Mouse (Mus musculus): ENCODE data around the gene Ly6c1.
"Not testable (repeated sequence)": the region's sequence is repeated elsewhere in the genome, so short reads cannot be mapped to it uniquely, and the experiment has no call there.

Ly6c1 gene

DNA sequence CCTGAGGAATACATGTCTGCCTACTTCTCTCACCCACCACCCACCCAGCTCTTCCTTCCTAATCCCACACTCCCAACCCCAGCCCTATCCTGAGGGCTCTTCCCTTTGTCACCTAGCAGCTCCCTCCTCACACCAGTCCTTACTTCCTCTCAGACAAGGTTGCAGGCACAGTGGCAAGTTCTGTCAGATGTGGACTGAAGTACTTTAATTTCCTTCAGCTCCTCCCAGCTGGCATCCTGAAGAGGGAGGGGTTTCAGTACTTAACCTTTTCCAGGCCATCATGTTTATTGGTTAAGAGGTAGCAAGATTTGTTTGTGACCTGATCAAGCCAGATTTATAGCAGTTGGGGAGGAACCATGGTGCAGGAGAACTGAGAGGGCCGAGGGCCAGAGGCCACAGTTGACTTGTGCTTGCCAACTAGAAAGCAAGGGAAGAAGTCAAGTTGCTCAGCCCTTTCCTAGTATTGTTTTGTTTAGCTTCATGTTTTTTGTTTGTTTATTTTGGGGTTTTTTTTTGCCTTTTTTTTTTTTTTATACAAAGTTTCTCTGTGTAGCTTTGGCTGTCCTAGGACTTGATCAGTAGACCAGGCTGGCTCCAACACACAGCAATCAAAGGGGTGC, at the start of gene Ly6c1:
Gene Ly6c1 (minus strand): TSS at position 189 of the 620 bp plus-strand sequence.
- DNase-seq (ENCODE audit: low spot score in 2 of 2): not testable (repeated sequence)

DNA sequence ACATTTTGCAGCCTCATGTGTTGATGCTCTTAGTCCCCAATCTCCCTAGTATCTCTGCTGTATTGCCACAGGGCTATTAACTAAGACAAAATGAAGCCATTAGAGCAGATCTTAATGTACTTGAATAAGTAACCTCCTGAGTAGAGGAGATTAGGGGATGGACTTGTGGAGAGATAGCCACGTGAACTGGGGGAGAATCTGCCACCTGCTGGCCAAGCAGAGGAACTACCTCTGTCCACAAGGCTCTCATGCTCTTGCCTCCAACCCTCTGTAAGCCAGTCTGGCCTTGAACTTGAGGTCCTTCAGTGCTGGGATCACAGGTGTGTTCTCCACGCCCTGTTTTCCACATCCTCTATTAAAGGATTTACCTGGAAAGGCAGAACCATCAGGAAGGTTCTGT, 39.4 kb upstream of the Ly6c1 start:
- not testable (repeated sequence) for DNase-seq (ENCODE audit: low spot score in 2 of 2)

DNA sequence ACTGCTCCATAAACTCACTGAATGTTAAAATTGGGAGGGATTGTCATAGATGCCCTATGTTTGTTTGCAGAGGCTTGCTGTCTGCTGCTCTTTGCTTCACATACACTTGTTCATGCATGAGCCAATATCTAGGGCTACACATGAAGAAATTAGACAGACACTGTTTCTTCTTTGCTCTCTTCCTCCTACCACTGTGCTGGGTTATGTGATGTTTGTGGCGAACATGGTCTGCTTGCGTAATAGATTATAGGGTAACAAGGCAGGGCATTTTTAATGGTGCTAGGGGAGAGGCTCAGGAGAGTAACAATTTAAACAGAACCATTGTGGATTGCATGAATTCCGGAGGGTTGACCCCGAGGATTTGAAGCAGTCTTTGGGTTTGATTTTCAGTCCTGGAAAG, 21.3 kb upstream of the Ly6c1 start:
- no peak for DNase-seq (ENCODE audit: low spot score in 2 of 2)

DNA sequence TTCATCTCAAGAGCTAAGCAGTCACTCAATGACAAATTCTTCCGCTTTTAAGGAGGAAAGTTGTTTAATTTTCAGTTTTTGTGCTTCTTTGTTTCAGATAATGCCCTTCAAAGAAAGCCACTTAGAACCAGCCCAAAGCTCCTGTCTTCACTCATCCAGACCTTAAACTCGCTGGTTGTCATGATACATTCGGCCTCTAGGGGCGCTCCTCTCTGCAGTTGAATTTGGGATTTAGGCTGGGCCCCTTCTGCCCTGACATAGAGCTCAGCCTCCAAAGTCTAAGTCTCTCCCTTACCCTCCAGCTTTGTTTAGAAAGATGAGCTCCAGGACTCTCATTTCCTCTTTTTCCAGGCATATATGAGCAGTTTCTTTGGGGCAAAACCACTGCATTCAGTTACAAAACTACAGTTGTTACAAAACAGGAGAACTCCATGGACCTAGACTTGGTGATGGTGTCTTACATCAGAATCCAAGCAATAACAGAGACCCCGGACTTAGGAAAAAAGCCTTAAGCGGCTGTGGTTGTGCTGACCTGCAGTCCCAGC, 13.5 kb upstream of the Ly6c1 start:
- peak; percentile 11 to 46 for DNase-seq (ENCODE audit: low spot score in 2 of 2)

DNA sequence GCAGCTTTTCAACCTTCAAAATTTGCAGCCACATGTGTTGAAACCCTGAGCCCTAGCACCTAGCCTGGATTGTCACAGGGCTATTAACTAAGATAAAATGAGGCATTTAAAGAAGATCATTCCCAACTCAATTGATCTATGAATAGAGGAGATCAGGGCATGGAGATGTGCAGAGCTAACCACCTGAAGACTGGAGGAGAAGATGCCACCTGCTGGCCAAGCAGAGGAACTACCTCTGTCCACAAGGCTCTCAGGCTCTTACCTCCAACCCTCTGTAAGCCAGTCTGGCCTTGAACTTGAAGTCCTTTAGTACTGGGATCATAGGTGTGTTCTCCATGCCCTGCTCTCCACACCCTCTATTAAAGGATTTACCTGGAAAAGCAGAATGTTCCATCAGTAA, 11.9 kb upstream of the Ly6c1 start:
- peak; percentile 22 to 24 for DNase-seq (ENCODE audit: low spot score in 2 of 2)

DNA sequence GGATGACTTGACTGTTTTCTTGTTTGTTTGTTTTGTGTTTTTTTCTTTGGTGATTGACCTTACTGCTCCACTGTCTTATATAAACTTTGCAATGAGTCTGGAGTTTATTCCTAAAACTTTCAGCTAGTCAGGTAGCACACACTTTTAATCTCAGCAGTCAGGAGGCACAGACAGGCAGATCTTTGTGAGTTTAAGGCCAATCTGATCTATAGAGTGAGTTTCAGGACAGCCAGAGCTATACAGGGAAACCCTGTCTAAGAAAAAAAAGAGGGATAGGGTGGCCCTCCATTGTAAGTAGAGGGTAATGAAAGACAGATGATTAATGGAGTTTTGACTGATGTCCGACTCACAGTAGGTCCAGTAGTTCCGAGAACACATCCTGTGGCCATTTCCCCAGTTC, 7.4 kb upstream of the Ly6c1 start:
- no peak for DNase-seq (ENCODE audit: low spot score in 2 of 2)

DNA sequence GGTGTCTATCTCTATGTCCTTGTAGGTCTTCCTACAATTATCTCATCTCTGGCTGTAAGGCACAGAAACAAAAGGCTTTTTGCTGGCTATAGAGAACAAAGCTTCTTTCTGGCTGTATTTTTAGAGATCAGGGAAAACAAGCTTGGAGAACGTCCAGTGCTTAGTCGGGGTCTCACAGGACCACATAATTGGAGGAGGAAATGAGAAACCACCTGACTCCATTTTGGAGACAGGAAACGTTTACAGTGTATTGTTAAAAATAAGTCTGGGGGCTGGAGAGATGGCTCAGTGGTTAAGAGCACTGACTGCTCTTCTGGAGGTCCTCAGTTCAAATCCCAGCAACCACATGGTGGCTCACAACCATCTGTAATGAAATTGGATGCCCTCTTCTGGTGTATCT, 6.8 kb upstream of the Ly6c1 start:
- DNase-seq (ENCODE audit: low spot score in 2 of 2): not testable (repeated sequence)

DNA sequence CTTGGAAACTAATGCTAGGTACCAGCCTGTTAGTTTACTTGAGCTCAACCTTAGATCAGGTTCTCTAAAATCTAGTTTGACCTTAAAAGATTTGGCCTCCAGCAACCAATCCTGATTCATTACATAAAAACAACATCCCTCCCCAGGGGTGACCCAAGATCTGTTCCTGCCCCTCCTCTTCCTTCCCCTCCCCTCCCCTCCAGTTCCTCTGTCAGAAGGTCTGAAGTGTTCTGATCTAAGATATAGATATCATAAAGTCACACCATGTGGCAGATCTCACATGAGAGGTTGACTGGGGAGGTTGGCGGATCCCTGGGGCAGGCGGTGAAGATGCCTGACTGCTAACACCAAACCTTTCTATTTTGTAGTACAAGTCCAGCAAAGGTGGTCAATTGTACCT, 3.8 kb upstream of the Ly6c1 start:
- not testable (repeated sequence) for DNase-seq (ENCODE audit: low spot score in 2 of 2)

DNA sequence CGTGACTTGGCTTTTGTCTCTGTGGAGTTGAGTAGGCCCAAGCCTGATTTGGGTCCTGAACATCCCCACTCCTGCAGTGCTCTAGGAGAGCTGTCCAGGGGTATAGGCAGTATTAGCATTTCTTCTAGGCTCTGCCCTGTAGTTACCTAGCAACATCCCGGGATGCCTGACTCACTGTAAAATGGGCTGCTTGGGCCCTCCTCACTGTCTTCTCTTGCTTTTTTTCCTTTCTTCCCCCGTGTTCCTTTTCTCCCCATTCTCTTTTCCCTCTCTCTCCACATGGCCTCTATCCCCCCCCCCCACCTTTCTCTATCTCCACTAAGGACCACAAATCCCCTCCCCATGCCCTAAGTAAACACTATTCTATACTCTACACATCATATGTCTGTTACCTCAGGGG, 2.5 kb upstream of the Ly6c1 start:
- DNase-seq (ENCODE audit: low spot score in 2 of 2): not testable (repeated sequence)

DNA sequence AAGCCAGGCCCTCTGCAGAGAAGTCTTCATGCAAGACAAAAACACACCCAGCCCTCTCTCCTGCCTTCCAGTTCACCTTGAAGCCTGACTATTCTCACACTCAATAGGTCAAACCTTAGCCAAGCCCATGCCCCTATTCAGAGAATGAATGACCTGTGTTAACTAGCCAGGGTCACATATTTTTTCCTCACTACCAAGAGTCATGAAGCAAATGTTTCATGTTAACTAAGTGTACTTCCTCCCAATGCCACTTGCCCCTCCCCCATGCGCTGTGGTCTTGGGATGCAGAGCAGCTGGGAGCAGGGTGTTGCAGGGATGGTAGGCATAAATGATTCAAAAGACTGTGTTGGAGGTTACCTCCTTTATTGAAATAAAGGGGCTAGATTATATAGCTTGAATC, 2.0 kb upstream of the Ly6c1 start:
- not testable (repeated sequence) for DNase-seq (ENCODE audit: low spot score in 2 of 2)

DNA sequence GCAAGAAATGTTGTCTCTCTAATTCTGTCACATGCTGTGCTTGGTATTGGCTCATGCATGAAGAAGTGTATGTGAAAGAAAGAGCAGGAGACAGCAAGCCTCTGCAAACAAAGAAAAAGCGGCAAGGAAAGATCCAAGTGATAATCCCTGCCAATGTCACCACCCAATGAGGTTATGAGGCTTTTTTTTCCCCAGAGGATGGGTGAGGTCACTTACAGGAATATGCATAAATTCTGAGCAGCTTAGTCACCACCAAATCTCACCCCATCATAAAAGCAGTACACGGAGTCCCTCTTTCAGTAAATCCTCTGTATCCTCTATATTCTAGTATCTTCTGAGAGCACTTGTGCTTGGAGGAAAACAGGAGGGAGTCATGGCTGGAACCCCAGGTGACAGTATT, 1.2 kb upstream of the Ly6c1 start:
- DNase-seq (ENCODE audit: low spot score in 2 of 2): peak in 1 of 2 experiments; percentile 12

DNA sequence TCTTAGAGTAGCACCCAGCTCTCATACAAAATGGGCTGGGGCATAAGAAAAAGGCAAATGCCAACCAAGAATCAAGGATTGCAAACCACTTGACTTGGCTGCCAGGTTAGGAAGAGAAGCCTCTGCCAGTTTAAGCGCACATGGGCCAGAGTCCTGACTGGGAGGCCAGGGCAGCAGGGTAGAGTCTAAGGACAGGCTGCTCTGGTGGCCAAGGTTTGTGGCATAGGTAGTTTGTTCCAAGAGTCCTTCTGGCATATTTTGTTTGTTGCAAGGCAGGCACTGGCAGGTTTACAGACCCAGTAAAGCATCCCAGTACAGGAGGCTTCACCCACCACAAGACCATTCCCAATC, 685 bp downstream of the Ly6c1 start:
- DNase-seq (ENCODE audit: low spot score in 2 of 2): not testable (repeated sequence)

DNA sequence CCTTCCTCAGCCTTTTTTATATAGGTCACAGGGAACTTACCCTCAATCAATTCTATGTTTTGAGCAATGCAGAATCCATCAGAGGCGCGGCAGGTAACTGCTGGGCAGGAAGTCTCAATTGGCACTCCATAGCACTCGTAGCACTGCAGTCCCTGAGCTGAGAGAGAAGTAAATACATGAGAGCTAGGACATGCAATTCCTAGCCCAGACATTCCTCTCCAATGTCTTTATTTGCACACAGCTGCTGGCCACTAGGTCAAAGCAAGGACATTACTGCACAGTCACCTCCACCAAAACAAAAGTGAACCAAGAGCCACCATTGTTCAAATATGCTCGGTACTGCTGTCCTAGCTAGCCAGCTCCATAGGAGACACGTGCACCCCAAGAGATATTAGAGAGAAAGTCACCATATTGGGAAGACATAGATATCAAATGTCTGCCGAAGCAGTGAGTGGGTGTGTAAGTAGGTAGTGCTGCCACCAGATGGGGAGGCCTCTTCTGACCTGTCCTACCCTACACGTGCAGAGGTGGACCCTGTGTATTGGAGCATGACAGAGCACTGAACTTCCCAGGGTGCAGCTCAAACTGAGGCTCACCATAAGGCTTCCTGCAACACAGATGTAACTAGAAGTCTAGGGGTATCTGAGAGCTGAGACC, 1.2 kb downstream of the Ly6c1 start:
- DNase-seq (ENCODE audit: low spot score in 2 of 2): not testable (repeated sequence)

DNA sequence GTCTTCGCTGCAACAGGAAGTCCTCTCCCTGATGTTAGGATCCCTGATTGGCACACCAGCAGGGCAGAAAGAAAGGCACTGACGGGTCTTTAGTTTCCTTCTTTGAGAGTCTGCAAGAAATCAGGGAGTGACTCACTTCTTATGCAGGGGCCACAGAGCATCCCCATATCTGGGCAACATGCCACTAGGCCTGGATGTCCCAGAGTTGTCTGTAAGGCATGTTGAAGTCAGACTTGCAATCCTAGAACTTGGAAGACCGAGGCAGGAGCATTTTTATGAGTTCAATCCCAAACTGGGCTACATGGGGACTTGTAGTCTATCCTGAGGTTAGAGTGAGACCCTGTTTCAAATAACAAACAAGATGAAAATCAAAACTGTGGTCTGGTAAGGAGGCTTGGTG, 3.1 kb downstream of the Ly6c1 start:
- not testable (repeated sequence) for DNase-seq (ENCODE audit: low spot score in 2 of 2)

DNA sequence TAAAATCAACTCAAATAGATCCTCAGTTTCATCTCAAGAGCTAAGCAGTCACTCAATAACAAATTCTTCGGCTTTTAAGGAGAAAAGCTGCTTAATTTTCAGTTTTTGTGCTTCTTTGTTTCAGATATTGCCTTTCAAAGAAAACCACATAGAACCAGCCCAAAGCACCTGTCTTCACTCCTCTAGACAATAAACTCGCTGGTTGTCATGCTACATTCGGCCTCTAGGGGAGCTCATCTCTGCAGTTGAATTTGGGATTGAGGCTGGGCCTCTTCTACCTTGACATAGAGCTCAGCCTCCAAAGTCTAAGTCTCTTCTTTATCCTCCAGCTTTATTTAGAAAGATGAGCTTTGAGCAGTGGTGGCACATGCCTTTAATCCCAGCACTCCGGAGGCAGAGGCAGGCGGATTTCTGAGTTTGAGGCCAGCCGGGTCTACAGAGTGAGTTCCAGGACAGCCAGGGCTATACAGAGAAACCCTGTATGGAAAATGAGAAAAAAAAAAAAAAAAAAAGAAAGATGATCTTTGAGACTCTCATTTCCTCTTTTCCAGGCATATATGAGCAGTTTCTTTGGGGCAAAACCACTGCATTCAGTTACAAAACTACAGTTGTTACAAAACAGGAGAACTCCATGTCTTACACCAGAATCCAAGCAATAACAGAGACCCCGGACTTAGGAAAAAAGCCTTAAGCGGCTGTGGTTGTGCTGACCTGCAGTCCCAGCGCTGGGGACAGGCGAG, 27.4 kb downstream of the Ly6c1 start:
- DNase-seq (ENCODE audit: low spot score in 2 of 2): not testable (repeated sequence)

DNA sequence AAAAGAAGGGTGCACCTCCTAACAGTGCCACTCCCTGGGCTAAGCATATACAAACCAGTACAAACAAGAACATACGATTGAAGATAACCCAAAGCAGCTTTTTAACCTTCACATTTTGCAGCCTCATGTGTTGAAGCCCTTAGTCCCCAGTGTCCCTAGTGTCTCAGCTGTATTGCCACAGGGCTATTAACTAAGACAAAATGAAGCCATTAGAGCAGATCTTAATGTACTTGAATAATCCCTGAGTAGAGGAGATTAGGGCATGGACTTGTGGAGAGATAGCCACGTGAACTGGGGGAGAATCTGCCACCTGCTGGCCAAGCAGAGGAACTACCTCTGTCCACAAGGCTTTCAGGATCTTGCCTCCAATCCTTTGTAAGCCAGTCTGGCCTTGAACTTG, 29.2 kb downstream of the Ly6c1 start:
- not testable (repeated sequence) for DNase-seq (ENCODE audit: low spot score in 2 of 2)

All from urinary bladder, adult 18-20 months (tissue).